Mouse (Mus musculus) left cerebral cortex, postnatal 10 days (tissue): Measurements from ENCODE around the gene Kcnk18. TPM values are rescaled to one million over a fixed set of nuclear protein-coding genes. Genes with fewer than 3 reads are reported as not detected.
A peak's percentile ranks its signal among the peaks of the same experiment; 100 is the strongest.

Experiments used
- DNase-seq, 2 experiments: peaks; one replicate each; pipeline ENCODE4 v3.0.0; 2021 to 2022; ENCODE audit warnings: low spot score in 2 of 2, mixed read lengths in 1 of 2; ENCODE audit errors: extremely low spot score in 1 of 2
- intact Hi-C: fragments of 180-260 bp; cut with DNase I; formaldehyde crosslinking; loops from one replicate; pipeline ENCODE4 v1.15.1; 2025
- total RNA-seq, 2 experiments: library from RNA; stranded (reverse); gene quantifications; 2 replicates each; pipeline ENCODE4 v1.2.3; 2021

Gene Kcnk18
- total RNA-seq, 2 experiments from 2014 or later: not detected

GRCm38 (mm10) chr19:59265907-59266306, 46.9 kb downstream of the Kcnk18 start:
- no peak for DNase-seq
- intact Hi-C loops: no loop called here

DNA sequence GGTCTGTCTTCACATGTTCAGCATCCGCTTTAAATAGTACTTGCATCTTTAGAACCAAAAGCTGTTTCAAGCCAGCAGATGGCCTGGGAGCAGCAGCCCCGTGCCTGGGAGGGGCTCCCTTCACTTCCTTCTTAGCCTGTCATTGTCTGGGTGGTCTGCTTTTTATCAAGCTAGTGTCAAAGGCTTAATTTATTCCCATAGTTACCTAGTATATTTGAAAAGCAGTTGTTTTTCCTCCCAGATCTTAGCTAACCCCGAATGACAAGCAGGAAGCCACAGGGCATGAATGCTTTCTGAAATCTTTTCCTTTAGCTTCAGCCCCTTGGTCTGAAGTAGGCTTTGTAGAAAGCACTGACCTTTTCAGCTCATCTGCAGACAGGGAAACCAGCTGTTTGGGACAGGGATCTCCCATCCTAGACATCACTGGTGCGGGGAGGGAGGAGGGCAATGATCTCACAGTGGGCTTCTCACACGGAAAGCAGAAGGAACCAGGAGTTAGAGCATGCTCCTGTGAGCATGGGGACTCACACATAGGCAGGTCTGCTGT, 48.5 kb downstream of the Kcnk18 start:
- intact Hi-C loops: no loop called here
- DNase-seq: peak in 1 of 2 experiments; percentile 29

- intact Hi-C loops: no loop called here
- no peak for DNase-seq
These were observed 54.2 kb downstream of the Kcnk18 start for GRCm38 (mm10) chr19:59273190-59273589.

DNA sequence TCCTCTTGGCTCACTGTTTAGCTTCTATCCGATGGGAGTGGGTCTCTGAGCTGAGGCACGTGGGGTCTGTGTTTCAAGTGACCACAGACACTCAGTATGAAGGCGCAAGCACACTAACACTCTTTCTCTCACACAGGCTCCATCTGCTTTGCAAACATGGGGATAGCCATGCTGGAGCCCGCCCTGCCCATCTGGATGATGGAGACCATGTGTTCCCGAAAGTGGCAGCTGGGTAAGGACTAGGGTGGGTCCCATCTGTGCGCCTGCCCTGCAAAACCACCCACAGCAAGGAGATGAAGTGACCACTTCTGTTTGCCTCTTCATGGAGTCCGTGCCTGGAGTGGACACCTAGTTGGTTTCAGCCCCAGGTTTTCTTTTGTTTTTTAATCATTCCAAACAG, 57.3 kb downstream of the Kcnk18 start:
- intact Hi-C loops: no loop called here
- no peak for DNase-seq

DNA sequence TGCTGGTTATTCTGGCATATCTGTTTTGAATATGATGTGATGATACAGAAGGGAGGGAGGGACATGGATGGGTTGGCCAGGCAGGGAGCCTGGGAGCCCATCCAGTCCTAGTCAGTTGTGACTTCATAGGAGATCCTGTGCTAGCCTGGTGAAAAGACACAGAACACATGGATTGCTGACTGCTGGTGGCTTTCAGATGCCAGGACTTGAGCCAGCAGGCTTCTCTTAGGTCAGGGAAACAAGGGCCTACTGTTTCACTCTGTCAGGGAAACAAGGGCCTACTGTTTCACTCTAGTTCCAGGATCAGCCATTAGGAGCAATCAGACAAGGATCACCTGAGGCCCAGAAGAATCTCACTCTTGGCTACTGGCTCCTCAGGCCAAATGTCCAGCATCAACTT, 61.8 kb downstream of the Kcnk18 start:
- no peak for DNase-seq
- intact Hi-C loops: no loop called here

GRCm38 (mm10) chr19:59282001-59282400, 63.0 kb downstream of the Kcnk18 start:
- intact Hi-C loops: no loop called here
- DNase-seq: no peak

Other genes starting within 250 kb of the Kcnk18 start
- gene Shtn1, start 143.1 kb upstream of the Kcnk18 start, total RNA-seq: 10 to 100 TPM; 77.1 to 88.1 TPM
- gene Vax1, start 49.2 kb upstream of the Kcnk18 start, total RNA-seq: 1 to 10 TPM; 1.5 to 2.1 TPM
- gene Slc18a2, start 41.7 kb downstream of the Kcnk18 start, total RNA-seq: 1 to 10 TPM; 1.9 to 2.6 TPM
- 100 to 1,000 TPM; 329 to 345 TPM for gene Rps12-ps3, start 103.1 kb downstream of the Kcnk18 start, total RNA-seq
- gene Pdzd8, start 126.6 kb downstream of the Kcnk18 start, total RNA-seq: 10 to 100 TPM; 59.1 to 60.2 TPM
- gene Emx2, start 239.2 kb downstream of the Kcnk18 start, total RNA-seq: 10 to 100 TPM in 1 of 2 experiments, 1 to 10 TPM in 1; 9.0 to 10.2 TPM